Mouse (Mus musculus) cerebellum, adult 2 months (tissue): ENCODE results near the gene Actb. TPM values are rescaled to one million over a fixed set of nuclear protein-coding genes. Genes with fewer than 3 reads are reported as not detected.
A peak's percentile ranks its signal among the peaks of the same experiment; 100 is the strongest.
"Not testable (repeated sequence)": the region's sequence is repeated elsewhere in the genome, so short reads cannot be mapped to it uniquely, and the experiment has no call there.

ENCODE experiments used
- DNase-seq, 2 experiments: peaks; one replicate each; pipeline ENCODE4 v3.0.0; 2021
- H3K27ac ChIP-seq: fragments of 200-500 bp; 2 replicates; pipeline ENCODE4 v1.5.1; 2012; ENCODE audit warnings: low read length, control low read depth, inconsistent platforms; ENCODE audit not compliant: insufficient read depth
- H3K27me3 ChIP-seq: fragments of 200-500 bp; 2 replicates; pipeline ENCODE4 v1.6.1; 2012; ENCODE audit warnings: inconsistent platforms, mild to moderate bottlenecking, low read length, moderate library complexity; ENCODE audit not compliant: control insufficient read depth, insufficient read depth
- H3K4me1 ChIP-seq: fragments of 200-500 bp; 2 replicates; pipeline ENCODE4 v1.6.1; 2011; ENCODE audit warnings: low read length; ENCODE audit not compliant: control insufficient read depth, insufficient read depth
- H3K4me3 ChIP-seq: fragments of 200-500 bp; replicated peaks from 2 replicates; pipeline ENCODE3; 2011; ENCODE audit warnings: mild to moderate bottlenecking, low read depth, low read length, control low read depth; ENCODE audit not compliant: insufficient read depth
- CTCF ChIP-seq: fragments of 200-500 bp; IDR thresholded peaks from 2 replicates; pipeline ENCODE4 v1.5.1; 2011; ENCODE audit warnings: low read depth, mild to moderate bottlenecking, control low read depth, low read length, moderate library complexity, borderline replicate concordance; ENCODE audit not compliant: insufficient read depth
- POLR2A ChIP-seq: fragments of 200-500 bp; IDR thresholded peaks from 2 replicates; pipeline ENCODE4 v1.6.1; 2011; ENCODE audit warnings: low read length, control low read depth, borderline replicate concordance; ENCODE audit not compliant: insufficient read depth
- WGBS: fragments of 180-500 bp; shearing (Covaris S2); methylation state at CpG from one replicate; pipeline ENCODE4 v1.1.7; 2018; 5-methylcytosine and 5-hydroxymethylcytosine counted together
- polyA plus RNA-seq: library from polyadenylated mRNA; depleted of rRNA; stranded (reverse); fragments of >200 nt; gene quantifications from 2 replicates; pipeline ENCODE4 v1.2.3, GENCODE M21; 2012

The Actb gene
- polyA plus RNA-seq, 1 experiment, result 2,149 TPM

DNA sequence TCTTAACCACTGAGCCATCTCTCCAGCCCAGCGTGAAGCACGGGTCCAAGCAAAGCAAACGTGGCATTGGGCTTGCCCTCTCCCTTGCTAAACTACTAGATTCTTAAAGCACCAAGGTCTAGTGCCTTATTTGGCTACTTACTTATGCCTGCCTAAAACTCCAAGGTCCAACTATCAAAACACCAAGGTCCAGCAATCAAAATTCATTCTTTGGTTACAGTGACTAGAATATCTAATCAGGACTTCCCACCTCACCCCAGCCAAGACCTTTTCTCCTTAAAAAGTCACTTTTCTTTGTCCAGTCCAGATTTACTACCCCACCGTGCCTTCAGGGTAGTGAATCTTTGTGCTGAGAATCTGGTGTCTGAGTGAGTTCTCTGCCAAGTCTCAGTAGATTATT is 8.2 kb downstream of the Actb start:
- no peak for DNase-seq

DNA sequence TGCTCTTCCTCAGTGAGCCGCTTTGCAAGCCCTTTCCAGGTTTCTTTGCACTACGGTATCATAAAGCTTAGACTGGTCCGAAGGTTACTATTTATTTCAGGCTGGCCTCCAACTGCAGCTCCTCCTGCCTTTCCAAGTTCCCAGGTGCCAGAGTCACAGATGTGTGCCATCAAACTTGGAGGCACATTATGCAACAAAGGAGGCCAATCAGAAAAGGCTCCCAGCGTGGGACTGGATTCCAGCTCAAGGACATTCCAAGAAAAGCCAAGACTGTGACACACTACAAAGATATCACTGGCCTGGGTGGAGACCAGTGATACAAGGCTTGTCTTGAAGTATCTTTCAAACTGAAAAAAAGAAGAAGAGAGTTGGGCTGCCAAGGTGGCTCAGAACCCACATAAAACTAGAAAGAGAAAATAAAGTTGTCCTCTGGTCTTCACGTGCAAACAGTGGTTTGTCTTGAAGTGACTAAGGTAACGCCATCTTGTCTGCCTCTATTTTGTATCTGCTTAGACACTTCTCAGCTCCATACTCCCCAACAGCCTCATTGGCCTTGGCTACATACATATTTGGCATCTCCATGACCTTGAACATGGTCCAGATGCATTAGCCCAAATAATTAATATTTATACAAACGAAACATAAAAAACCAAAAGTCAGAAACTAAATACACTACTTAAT is 8.8 kb downstream of the Actb start:
- TF ChIP-seq POLR2A (no peak), CTCF (no peak)
- H3K4me3 ChIP-seq, result no peak overlapping the region
- H3K4me1 ChIP-seq, result peaks cover 4% of the 10 kb centered on the region; the same call in 1 of the 2 replicates
- no peaks in the 10 kb centered on the region for H3K27me3 ChIP-seq
- 87% methylated on average over 7 of the region's 7 CpGs for WGBS
- H3K27ac ChIP-seq, result no peak overlapping the region
- DNase-seq, result no peak

More for the DNA sequence above, 8.2 kb downstream of the Actb start:
- no peak overlapping the region for H3K4me3 ChIP-seq
- H3K27me3 ChIP-seq, result no peaks in the 10 kb centered on the region
- no peak for TF ChIP-seq CTCF
- H3K27ac ChIP-seq, result no peak overlapping the region
- H3K4me1 ChIP-seq, result peaks cover 4% of the 10 kb centered on the region; the same call in 1 of the 2 replicates
- 79% methylated on average over 4 of the region's 4 CpGs for WGBS

DNA sequence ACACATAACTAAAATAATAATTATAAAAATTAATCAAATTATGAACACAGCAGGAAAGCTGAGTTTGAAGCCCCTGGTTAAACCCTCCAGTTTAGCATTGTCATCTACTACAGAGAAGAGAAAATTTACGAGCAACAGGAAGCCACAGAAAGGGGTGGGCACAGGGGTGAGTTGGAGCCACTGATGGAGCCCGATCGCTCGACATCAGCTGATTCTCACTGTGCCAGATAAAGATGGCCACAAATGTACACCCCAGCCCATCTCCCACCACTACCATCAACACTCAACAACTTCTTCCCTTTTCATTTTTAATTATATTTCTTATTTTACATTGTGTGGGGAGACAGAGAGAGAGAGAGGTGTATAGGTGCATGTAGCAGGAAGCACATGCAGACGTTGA is 9.8 kb downstream of the Actb start:
- 88% methylated on average over 5 of the region's 5 CpGs for whole genome bisulfite sequencing

DNA sequence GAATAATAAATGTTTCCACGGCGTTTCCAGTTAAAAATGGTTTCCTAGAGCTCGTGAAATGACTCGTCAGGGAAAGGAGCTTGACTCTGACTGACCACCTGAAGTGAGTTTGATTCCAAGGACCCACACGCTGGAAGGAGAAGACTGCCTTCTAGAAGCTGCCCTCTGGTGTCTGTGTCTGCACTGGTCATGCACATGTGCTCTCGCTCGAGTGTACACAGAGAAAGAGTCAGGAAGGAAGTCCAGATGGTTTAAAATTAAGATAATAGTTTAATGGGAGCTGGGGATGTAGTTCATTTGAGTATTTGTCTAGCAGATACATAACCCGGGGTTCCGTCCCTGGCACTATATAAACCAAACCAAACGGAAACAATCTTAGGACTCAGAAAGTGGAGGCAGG is 10.4 kb downstream of the Actb start:
- Histone ChIP-seq H3K27ac (no peak overlapping the region), H3K27me3 (no peaks in the 10 kb centered on the region), H3K4me3 (no peak overlapping the region), H3K4me1 (peaks cover 4% of the 10 kb centered on the region; the same call in 1 of the 2 replicates)
- 0 out of 2 replicates have a peak, but pooled peaks have one; percentile 10 for TF ChIP-seq CTCF
- TF ChIP-seq POLR2A, result no peak
- 68% methylated on average over 10 of the region's 10 CpGs for WGBS
- DNase-seq, result no peak

More for the DNA sequence above, 9.8 kb downstream of the Actb start:
- no peak overlapping the region for H3K27ac ChIP-seq
- H3K4me1 ChIP-seq, result peaks cover 4% of the 10 kb centered on the region; the same call in 1 of the 2 replicates
- no peak overlapping the region for H3K4me3 ChIP-seq
- no peaks in the 10 kb centered on the region for H3K27me3 ChIP-seq
- TF ChIP-seq POLR2A (no peak), CTCF (no peak)
- no peak for DNase-seq

DNA sequence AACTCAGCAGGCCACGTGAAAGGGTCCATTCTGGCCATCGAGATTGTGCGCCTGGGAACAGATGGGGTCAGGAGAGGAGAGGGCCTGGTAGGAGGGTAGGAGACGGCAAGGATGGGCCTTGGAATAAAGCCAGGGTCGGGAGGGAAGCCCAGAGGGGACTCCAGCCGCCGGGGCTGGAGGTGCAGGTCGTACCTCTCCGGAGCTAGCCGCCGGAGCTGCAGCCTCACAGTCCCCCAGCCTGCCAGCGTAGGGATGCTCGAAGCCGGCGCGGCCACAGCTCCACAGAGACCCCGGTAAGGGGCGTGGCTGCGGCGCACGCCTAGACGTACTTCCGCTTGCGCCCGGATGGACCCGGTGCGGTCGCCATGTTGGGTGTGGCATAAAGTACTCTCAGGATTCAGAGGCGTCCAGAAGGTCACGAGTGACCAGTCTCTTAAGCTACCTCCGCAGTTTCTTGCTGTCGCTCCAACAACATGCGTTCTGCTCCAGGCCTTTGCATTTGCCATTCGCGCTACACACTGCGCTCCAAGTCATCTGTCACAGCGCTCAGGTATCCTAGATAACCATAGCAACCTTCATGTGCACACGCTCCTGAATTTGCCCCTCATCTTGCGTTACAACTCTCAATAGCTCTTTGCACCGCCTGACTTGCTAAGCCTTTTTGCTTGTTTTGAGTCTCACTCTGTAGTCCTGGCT is 11.5 kb downstream of the Actb start, which contains the start of gene Fbxl18:
Gene Fbxl18 (minus strand): TSS at position 504 of the 696 bp plus-strand sequence.
- Histone ChIP-seq H3K27ac (peak within 1 kb of the TSS; percentile 58), H3K27me3 (no peaks in the 10 kb centered on the region), H3K4me1 (peaks cover 4% of the 10 kb centered on the region; the same call in 1 of the 2 replicates), H3K4me3 (peak within 1 kb of the TSS; percentile 96)
- WGBS, result 1% methylated on average over 39 of the region's 40 CpGs
- peak; percentile 88; the same call in 1 of the 2 replicates for TF ChIP-seq POLR2A
- TF ChIP-seq CTCF, result no peak
- DNase-seq, result peak; percentile 91 to 93

DNA sequence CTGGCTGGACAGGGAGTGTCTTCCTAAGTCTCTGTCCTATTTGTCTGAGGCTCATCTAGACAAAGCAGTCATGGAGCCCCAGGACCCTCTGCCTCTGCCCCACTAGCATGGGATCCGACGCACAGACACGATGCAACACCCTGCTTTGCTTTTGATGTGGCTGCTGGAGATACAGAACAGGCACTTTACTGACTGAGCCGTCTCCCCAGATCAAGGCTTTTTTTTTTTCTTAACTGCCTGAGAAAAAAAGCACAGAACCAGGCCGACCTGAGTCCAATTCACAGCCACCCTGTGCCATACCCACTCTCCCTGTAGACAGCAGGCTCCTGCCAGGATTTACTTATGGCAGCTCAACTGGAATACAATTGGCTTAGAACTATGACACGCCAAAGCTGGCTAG is 15.2 kb downstream of the Actb start:
- 63% methylated on average over 6 of the region's 6 CpGs for WGBS
- Histone ChIP-seq H3K4me3 (no peak overlapping the region), H3K27me3 (no peaks in the 10 kb centered on the region), H3K4me1 (peaks cover 11% of the 10 kb centered on the region), H3K27ac (no peak overlapping the region)
- no peak for DNase-seq
- TF ChIP-seq CTCF, result no peak
- TF ChIP-seq POLR2A, result no peak

DNA sequence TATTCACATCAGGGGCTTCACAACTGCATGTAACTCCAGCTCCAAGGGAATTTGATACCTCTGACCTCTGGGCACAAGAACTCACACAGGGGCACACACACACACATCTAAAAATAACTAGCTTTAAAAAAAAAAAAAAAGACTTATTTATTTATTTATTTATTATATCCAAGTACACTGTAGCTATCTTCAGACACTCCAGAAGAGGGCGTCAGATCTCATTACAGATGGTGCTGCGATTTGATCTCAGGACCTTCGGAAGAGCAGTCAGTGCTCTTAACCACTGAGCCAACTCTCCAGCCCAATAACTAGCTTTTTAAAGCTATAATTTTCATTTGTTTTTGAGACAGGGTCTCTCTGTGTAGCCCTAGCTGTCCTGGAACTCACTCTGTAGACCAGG is 19.0 kb downstream of the Actb start:
- WGBS, result 85% methylated on average over 3 of the region's 3 CpGs

DNA sequence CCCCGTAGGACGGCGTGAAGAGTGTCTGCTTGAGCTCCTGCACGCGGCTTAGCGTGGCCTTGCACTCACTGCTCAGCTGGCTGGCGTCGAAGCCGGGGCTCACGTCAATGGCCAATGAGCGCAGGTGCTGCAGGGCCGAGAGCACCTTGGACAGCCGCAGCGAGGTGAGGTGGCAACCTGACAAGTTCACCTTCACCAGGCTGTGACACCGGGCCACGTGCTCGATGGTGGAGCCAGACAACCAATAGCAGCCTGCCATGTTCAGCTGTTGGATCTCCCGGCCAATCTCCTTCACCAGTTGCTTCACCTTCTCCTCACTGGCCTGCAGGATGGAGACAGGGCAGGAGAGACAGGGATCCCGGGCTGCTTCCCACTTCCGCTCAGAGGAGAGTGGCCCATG is 19.8 kb downstream of the Actb start:
- no peak overlapping the region for H3K27ac ChIP-seq
- peaks cover 8% of the 10 kb centered on the region for H3K4me1 ChIP-seq
- no peaks in the 10 kb centered on the region for H3K27me3 ChIP-seq
- H3K4me3 ChIP-seq, result no peak overlapping the region
- DNase-seq, result no peak
- no peak for TF ChIP-seq POLR2A
- no peak for TF ChIP-seq CTCF
- WGBS, result 88% methylated on average over 20 of the region's 20 CpGs

More for the DNA sequence above, 19.0 kb downstream of the Actb start:
- DNase-seq, H3K4me1 ChIP-seq, H3K4me3 ChIP-seq, H3K27me3 ChIP-seq, H3K27ac ChIP-seq: not testable (repeated sequence)
